Mouse (Mus musculus): ENCODE measurements around the gene Edf1. TPM values are rescaled to one million over a fixed set of nuclear protein-coding genes. Genes with fewer than 3 reads are reported as not detected.
"Not testable (repeated sequence)": the region's sequence is repeated elsewhere in the genome, so short reads cannot be mapped to it uniquely, and the experiment has no call there.

Gene Edf1
- polyA plus RNA-seq, 1 experiment: 398 TPM

DNA sequence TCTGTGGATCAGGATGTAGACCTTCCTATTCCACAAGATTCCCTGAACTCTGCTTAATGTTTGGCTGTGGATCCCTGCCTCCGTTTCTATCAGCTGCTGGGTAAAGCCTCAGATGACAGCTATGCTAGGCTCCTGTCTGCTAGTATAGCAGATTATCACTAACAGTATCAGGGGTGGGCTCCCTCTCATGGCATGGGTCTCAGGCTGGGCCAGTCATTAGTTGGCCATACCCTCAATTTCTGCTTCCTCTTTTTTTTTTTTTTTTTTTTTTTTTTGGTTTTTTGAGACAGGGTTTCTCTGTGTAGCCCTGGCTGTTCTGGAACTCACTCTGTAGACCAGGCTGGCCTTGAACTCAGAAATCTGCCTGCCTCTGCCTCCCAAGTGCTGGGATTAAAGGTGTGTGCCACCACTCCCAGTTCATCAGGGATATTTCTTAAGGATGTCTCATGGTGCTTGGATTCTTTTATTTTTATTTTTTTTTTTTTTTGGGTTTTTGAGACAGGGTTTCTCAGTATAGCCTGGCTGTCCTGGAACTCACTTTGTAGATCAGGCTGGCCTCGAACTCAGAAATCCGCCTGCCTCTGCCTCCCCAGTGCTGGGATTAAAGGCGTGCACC, 4.4 kb upstream of the Edf1 start:
- not testable (repeated sequence) for H3K27ac ChIP-seq (replicated peaks; ENCODE audit: low read depth, low read length); H3K4me3 ChIP-seq (ENCODE audit: insufficient read depth, low read depth, low read length)

GRCm38 (mm10) chr2:25555479-25555878, 2.2 kb upstream of the Edf1 start:
- not testable (repeated sequence) for H3K27ac ChIP-seq (replicated peaks; ENCODE audit: low read depth, low read length); H3K4me1 ChIP-seq (ENCODE audit: control insufficient read depth, insufficient read depth, insufficient read length, low read length); H3K4me3 ChIP-seq (ENCODE audit: insufficient read depth, low read depth, low read length)

More for the DNA sequence above, 4.4 kb upstream of the Edf1 start:
- not testable (repeated sequence) for H3K4me1 ChIP-seq (ENCODE audit: control insufficient read depth, insufficient read depth, insufficient read length, low read length)

GRCm38 (mm10) chr2:25556296-25556695, 1.4 kb upstream of the Edf1 start:
- Histone ChIP-seq H3K4me3 (ENCODE audit: insufficient read depth, low read depth, low read length) (no peak overlapping the region), H3K27ac (replicated peaks; ENCODE audit: low read depth, low read length) (no peak overlapping the region), H3K4me1 (ENCODE audit: control insufficient read depth, insufficient read depth, insufficient read length, low read length) (peaks cover 3% of the 10 kb centered on the region; the same call in 1 of the 2 replicates)

GRCm38 (mm10) chr2:25557964-25558360, 315 bp downstream of the Edf1 start:
- H3K4me1 ChIP-seq (ENCODE audit: control insufficient read depth, insufficient read depth, insufficient read length, low read length): peaks cover 3% of the 10 kb centered on the region; the same call in 1 of the 2 replicates
- H3K4me3 ChIP-seq (ENCODE audit: insufficient read depth, low read depth, low read length): peak overlapping the region; percentile 89
- H3K27ac ChIP-seq (replicated peaks; ENCODE audit: low read depth, low read length): peak overlapping the region; percentile 73

DNA sequence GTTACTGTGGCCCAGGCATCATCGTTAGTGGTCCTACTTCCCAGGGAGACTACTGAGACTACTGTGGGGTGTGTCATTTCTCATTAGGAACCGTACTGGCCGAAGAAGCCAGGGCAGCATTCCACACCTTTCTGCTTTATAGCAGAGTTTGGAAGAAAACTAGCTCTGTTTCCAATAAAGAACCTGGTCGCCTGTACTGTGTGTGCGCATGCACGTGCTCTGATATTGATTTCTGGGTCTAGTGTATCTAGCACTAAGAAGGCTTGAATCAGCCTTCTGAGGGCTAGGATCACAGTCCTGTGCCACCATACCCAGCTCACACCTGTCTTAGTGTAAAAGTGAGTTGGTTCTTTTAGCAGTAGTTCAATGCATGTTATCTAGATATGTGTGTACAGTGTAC, 1.1 kb downstream of the Edf1 start:
- Histone ChIP-seq H3K4me3 (ENCODE audit: insufficient read depth, low read depth, low read length) (peak overlapping the region; percentile 89), H3K4me1 (ENCODE audit: control insufficient read depth, insufficient read depth, insufficient read length, low read length) (peaks cover 3% of the 10 kb centered on the region; the same call in 1 of the 2 replicates), H3K27ac (replicated peaks; ENCODE audit: low read depth, low read length) (no peak overlapping the region)

GRCm38 (mm10) chr2:25560551-25560950, 2.9 kb downstream of the Edf1 start:
- Histone ChIP-seq H3K4me1 (ENCODE audit: control insufficient read depth, insufficient read depth, insufficient read length, low read length) (peaks cover 3% of the 10 kb centered on the region; the same call in 1 of the 2 replicates), H3K4me3 (ENCODE audit: insufficient read depth, low read depth, low read length) (no peak overlapping the region), H3K27ac (replicated peaks; ENCODE audit: low read depth, low read length) (no peak overlapping the region)

GRCm38 (mm10) chr2:25561946-25562345, 4.3 kb downstream of the Edf1 start:
- Histone ChIP-seq H3K4me1 (ENCODE audit: control insufficient read depth, insufficient read depth, insufficient read length, low read length) (peaks cover 2% of the 10 kb centered on the region; the same call in 1 of the 2 replicates), H3K4me3 (ENCODE audit: insufficient read depth, low read depth, low read length) (no peak overlapping the region), H3K27ac (replicated peaks; ENCODE audit: low read depth, low read length) (no peak overlapping the region)

GRCm38 (mm10) chr2:25565741-25566140, 8.1 kb downstream of the Edf1 start:
- Histone ChIP-seq H3K4me3 (ENCODE audit: insufficient read depth, low read depth, low read length) (no peak overlapping the region), H3K4me1 (ENCODE audit: control insufficient read depth, insufficient read depth, insufficient read length, low read length) (no peaks in the 10 kb centered on the region), H3K27ac (replicated peaks; ENCODE audit: low read depth, low read length) (no peak overlapping the region)

GRCm38 (mm10) chr2:25566558-25566957, 8.9 kb downstream of the Edf1 start:
- Histone ChIP-seq H3K4me3 (ENCODE audit: insufficient read depth, low read depth, low read length) (no peak overlapping the region), H3K4me1 (ENCODE audit: control insufficient read depth, insufficient read depth, insufficient read length, low read length) (no peaks in the 10 kb centered on the region)

GRCm38 (mm10) chr2:25568473-25569019, 10.9 kb downstream of the Edf1 start:
- no peak overlapping the region for H3K27ac ChIP-seq (replicated peaks; ENCODE audit: low read depth, low read length)
- no peak overlapping the region for H3K4me3 ChIP-seq (ENCODE audit: insufficient read depth, low read depth, low read length)
- H3K4me1 ChIP-seq (ENCODE audit: control insufficient read depth, insufficient read depth, insufficient read length, low read length): no peaks in the 10 kb centered on the region

More at GRCm38 (mm10) chr2:25566558-25566957, 8.9 kb downstream of the Edf1 start:
- H3K27ac ChIP-seq (replicated peaks; ENCODE audit: low read depth, low read length): no peak overlapping the region

GRCm38 (mm10) chr2:25569323-25569722, 11.7 kb downstream of the Edf1 start:
- H3K4me1 ChIP-seq (ENCODE audit: control insufficient read depth, insufficient read depth, insufficient read length, low read length): no peaks in the 10 kb centered on the region
- H3K4me3 ChIP-seq (ENCODE audit: insufficient read depth, low read depth, low read length): no peak overlapping the region
- no peak overlapping the region for H3K27ac ChIP-seq (replicated peaks; ENCODE audit: low read depth, low read length)

DNA sequence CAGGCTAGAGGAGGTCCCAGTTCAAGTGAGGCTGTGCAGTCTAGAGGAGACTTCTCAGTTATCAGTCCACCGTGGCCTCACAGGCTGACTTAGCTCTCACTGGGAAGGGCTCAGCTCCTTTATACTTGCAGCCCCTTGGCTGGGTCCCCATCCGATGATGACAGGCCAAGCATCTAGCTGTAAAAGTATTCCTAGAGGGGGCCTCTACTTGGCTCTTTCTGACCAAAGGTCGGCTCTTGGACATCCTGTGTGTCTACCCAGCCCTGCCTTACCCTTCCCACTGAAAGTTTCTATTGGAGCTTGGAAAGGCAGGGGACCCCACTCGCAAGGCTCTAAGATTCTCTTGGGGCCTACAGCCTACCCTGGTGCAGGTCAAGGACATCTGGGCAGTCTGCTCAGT, 13.6 kb downstream of the Edf1 start:
- no peak overlapping the region for H3K4me3 ChIP-seq (ENCODE audit: insufficient read depth, low read depth, low read length)
- H3K4me1 ChIP-seq (ENCODE audit: control insufficient read depth, insufficient read depth, insufficient read length, low read length): peaks cover 3% of the 10 kb centered on the region; the same call in 1 of the 2 replicates
- H3K27ac ChIP-seq (replicated peaks; ENCODE audit: low read depth, low read length): no peak overlapping the region

DNA sequence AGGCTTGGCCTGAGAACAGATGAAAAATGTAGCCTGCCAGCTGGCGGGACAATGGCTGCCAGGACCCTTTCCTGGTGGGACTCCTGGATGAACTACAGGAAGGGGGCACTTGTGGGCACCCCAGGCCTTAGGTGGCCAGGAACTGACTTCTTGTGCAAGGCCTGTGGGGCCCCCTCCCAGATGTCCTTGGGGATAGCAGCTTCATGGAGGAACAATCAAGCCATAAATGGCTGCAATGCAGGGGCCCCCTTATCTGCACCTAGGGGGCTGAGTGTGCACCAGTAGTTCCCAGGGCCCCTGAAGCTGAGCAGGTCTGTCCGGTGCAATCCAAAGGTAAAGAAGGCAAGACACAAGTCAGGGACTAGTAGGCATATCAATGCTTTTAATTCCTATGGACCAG, 15.4 kb downstream of the Edf1 start:
- peaks cover 3% of the 10 kb centered on the region; the same call in 1 of the 2 replicates for H3K4me1 ChIP-seq (ENCODE audit: control insufficient read depth, insufficient read depth, insufficient read length, low read length)
- no peak overlapping the region for H3K27ac ChIP-seq (replicated peaks; ENCODE audit: low read depth, low read length)
- no peak overlapping the region; the same call in none of the 2 replicates for H3K4me3 ChIP-seq (ENCODE audit: insufficient read depth, low read depth, low read length)

- Histone ChIP-seq H3K4me3 (ENCODE audit: insufficient read depth, low read depth, low read length) (peak overlapping the region; percentile 83), H3K4me1 (ENCODE audit: control insufficient read depth, insufficient read depth, insufficient read length, low read length) (peaks cover 3% of the 10 kb centered on the region; the same call in 1 of the 2 replicates), H3K27ac (replicated peaks; ENCODE audit: low read depth, low read length) (peak overlapping the region; percentile 32; the same call in 1 of the 2 replicates)
These were observed 16.5 kb downstream of the Edf1 start for GRCm38 (mm10) chr2:25574136-25574535.

DNA sequence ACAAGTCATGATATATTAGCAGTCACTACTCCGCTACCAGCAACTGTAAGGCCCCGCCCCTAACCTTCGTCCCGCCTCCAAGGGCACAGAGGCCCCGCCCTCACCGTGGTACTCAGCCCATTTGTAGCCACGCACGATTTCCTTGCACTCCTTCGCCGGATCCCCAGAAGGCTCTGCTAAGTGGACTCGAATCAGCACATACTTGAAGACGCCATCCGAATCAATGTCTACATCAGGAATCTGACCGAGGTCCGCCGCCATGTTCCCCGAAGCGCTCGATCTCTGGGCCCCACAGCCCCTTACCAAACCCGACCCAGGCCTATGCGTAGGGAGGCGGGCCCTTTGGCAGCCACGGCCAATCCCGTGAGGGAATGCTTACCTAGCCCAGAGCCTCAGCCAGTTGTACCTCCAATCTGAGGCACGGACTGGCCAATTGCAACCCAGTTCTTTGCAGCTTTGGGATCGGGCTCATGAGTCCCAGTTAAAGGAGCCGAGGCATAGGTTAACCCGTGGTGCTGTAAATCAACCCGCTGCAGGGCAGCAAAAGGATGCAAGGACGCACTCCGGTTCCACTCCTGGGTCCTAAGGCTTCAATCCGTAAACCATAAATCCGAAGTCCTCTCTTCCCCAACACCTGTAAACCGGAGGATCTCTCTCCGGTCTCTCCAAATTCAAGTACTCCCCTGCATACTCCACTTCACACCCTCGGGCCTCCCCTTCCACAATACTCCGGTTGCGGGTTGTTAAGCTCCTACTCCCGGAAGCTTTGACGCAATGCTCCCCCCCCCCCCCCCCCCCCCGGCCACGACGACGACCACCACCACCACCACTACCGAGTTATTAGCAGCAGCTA, 17.2 kb downstream of the Edf1 start, which contains the start of the genes Mamdc4 and Phpt1:
Gene Mamdc4, minus strand, starts transcription at position 267 of the 853 bp plus-strand sequence.
Gene Phpt1, minus strand, starts transcription at position 646 of the 853 bp plus-strand sequence.
- H3K4me3 ChIP-seq (ENCODE audit: insufficient read depth, low read depth, low read length): peak within 1 kb of the TSS; percentile 83
- H3K27ac ChIP-seq (replicated peaks; ENCODE audit: low read depth, low read length): peak within 1 kb of the TSS; percentile 86
- H3K4me1 ChIP-seq (ENCODE audit: control insufficient read depth, insufficient read depth, insufficient read length, low read length): peaks cover 3% of the 10 kb centered on the region; the same call in 1 of the 2 replicates
